Mouse (Mus musculus) heart, postnatal 4 days (tissue): ENCODE data around the gene Ubap2. TPM values are rescaled to one million over a fixed set of nuclear protein-coding genes. Genes with fewer than 3 reads are reported as not detected.

Experiments
- DNase-seq: peaks from one replicate; pipeline ENCODE4 v3.0.0; 2021
- total RNA-seq, 2 experiments: library from RNA; stranded (reverse); gene quantifications; 2 replicates each; pipeline ENCODE4 v1.2.3; 2021

The Ubap2 gene
- total RNA-seq, 2 experiments from 2014 or later = 79.9 to 89.9 TPM

DNA sequence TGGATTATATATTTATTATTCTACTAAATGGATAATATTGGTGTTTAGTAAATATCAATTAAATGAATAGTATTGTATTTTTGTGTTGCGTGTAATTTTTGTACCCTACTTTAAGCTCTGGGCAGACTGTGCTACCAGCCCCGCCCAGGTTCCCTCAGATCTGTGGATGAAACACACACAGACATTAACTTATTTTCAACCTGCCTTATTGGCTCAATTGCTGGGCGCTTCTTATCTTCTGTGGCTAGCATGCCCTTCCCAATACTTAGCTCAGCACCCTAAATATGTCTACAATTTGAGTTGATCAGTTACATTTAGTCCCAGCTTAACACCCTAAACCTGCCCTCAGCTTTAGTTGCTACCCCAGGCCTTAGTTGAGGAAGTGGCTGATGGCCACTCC is 113.7 kb downstream of the Ubap2 start:
- no peak for DNase-seq

DNA sequence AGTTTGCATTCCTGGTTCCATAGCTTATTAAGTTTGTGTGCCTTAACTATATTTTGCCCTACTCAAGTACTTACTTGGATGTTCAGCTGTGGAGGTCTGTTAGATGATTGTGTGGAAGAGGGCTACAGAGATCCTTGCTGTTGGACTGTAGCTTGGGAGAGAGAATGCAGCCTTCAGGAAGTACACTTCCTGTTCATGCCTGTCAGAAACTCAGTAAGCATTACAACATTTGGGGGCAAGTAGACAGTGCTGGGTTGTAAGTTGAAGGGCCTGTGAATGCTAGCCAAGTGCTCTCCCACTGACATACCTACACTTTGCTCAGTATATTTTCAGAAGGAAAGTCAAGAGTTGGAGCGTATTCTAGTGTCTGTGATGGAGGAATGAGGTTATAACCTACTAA is 116.7 kb downstream of the Ubap2 start:
- DNase-seq = no peak

DNA sequence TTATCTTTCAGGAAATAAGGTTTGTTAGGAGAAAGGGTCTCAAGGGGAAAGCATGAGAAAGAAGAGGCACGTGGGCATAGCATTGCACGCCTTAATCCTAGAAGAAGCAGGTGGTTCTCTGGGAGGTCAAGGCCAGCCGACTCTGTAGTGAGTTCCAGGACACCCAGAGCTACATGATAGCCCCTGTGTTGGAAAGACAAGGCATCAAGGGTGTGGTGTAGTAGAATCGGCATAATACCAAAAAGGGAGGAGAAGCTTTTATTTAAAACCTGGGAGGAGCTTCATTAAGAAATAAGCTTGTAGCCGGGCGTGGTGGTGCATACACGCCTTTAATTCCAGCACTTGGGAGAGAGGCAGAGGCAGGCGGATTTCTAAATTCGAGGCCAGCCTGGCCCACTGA is 118.0 kb downstream of the Ubap2 start:
- DNase-seq = no peak

DNA sequence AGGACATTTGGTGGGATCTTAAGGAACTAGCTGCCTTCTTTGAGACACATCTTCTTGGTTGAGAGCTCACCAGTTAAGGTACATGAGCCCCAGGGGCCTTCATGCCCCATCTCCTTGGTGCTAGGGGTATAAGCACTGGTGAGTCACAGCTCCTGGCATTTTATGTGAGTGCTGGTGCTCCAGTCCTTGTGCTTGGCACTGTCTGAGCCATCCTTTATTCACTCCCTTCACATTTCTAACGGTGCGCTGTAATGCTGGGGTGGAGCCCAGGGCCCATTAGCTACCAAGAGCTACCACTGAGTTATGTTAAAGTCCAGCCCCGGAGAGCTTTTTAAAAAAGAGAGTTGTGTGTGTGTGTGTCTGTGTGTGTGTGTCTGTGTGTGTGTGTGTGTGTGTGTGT is 121.8 kb downstream of the Ubap2 start:
- no peak for DNase-seq

DNA sequence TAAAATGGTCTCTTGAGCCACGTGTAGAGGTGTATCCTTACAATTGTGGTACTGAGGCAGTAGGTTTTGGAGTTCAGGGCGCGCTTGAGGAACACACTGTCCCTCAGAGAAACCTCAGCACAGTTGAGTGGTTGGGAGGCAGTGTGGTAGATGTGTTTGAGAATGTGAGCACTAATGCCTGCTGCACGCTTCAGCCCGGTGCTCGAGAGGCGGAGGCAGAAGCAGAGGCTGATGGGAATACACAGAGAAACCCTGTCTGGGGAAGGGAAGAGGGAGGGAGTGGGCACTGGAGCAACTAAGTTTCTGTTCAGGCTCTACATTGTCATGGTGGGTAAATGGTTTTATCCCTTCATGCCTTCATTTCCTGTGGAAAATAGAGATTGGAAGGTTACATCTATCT is 123.8 kb downstream of the Ubap2 start:
- no peak for DNase-seq

DNA sequence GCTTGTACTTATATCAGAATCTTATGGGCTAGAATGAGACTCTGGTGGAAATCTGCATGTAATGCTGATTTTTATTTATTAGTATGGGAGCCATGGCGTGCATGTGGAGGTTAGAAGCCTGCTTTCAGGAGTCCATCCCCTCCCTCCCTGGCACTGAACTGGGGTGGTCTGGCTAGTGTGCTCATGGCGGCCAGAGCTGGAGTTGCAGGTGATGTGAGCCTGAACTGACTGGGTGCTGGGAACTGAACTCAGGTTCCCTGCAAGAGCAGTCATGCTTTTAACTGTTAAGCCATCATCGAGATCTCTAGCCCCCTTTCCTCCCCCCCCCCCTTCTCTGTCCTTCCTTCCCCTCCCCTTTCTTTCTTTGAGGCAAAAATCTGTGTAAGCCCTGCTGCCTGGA is 125.1 kb downstream of the Ubap2 start:
- no peak for DNase-seq

Other genes with a start within 250 kb of the Ubap2 start
- gene Aqp7, start 227.0 kb downstream of the Ubap2 start, total RNA-seq = 10 to 100 TPM; 11.5 to 11.7 TPM
- under 1 TPM; 0.14 to 0.19 TPM for gene Aqp3, start 177.0 kb downstream of the Ubap2 start, total RNA-seq
- 10 to 100 TPM; 22.2 to 24.9 TPM for gene Nol6, start 150.7 kb downstream of the Ubap2 start, total RNA-seq
- 100 to 1,000 TPM; 120 to 121 TPM for gene Ube2r2, start 139.4 kb downstream of the Ubap2 start, total RNA-seq
- 10 to 100 TPM; 38.5 to 46.0 TPM for gene Dcaf12, start 39.7 kb upstream of the Ubap2 start, total RNA-seq
- 10 to 100 TPM; 35.1 to 38.4 TPM for gene Ubap1, start 73.9 kb upstream of the Ubap2 start, total RNA-seq
- gene Kif24, start 189.7 kb upstream of the Ubap2 start, total RNA-seq = 1 to 10 TPM; 4.4 to 4.6 TPM
- 10 to 100 TPM; 26.9 to 27.0 TPM for gene Nudt2, start 190.0 kb upstream of the Ubap2 start, total RNA-seq
- 10 to 100 TPM in 1 of 2 experiments, 1 to 10 TPM in 1; 9.2 to 10.7 TPM for gene AI464131, start 227.9 kb upstream of the Ubap2 start, total RNA-seq
- gene 1110017D15Rik, start 242.2 kb upstream of the Ubap2 start, total RNA-seq = not detected